In genomic region chr17:47678238-47678637, GRCm38 (mm10) we compare ENCODE assay signal across 10 mouse cellular contexts. TPM values are rescaled to one million over a fixed set of nuclear protein-coding genes. Genes with fewer than 3 reads are reported as not detected.
"Had no signal": no experiment of that assay in that cellular context is flagged by ENCODE, and none has a peak within 500 bp of the region (broad histone marks: within the 10 kb centered on the region; RNA-seq: fewer than 3 reads in every experiment).

No protein-coding gene starts in this region.

- H3K27ac ChIP-seq: hindbrain, embryonic 12.5 days; limb, embryonic 13.5 days; liver, embryonic 13.5 days; midbrain, embryonic 12.5 days had no signal

- H3K4me1 ChIP-seq: midbrain, embryonic 12.5 days had no signal

- ATAC-seq: hindbrain, embryonic 16.5 days; inflammation-experienced regulatory T-cells, adult 6 months had no signal

- H3K9me3 ChIP-seq: hindbrain, embryonic 12.5 days; limb, embryonic 13.5 days; liver, embryonic 13.5 days; midbrain, embryonic 12.5 days had no signal

- H3K9ac ChIP-seq: hindbrain, embryonic 12.5 days; limb, embryonic 13.5 days; liver, embryonic 13.5 days; midbrain, embryonic 12.5 days had no signal

- H3K4me2 ChIP-seq: hindbrain, embryonic 12.5 days; limb, embryonic 13.5 days; liver, embryonic 13.5 days; midbrain, embryonic 12.5 days had no signal

- H3K4me3 ChIP-seq: hindbrain, embryonic 12.5 days; limb, embryonic 13.5 days; liver, embryonic 13.5 days; midbrain, embryonic 12.5 days had no signal

- DNase-seq: kidney, postnatal 10 days; left cerebral cortex, postnatal 4 days; liver, embryonic 13.5 days; lung, postnatal 10 days; right cerebral cortex, adult 18-20 months had no signal

RNA-seq across cellular contexts. Expression of gene Frs3, which starts 10.6 kb away (rescaled TPM):
- polyA plus RNA-seq: inflammation-experienced regulatory T-cells, adult 6 months had no signal

RNA-seq across cellular contexts. Expression of gene Gm21981, which starts 16.0 kb away (rescaled TPM):
- polyA plus RNA-seq: inflammation-experienced regulatory T-cells, adult 6 months had no signal

RNA-seq across cellular contexts. Expression of gene Prickle4, which starts 16.3 kb away (rescaled TPM):
- polyA plus RNA-seq: inflammation-experienced regulatory T-cells, adult 6 months; liver, embryonic 13.5 days had no signal
